Mouse (Mus musculus) bone marrow, adult 2 months (tissue): ENCODE measurements around the gene Slc52a3. TPM values are rescaled to one million over a fixed set of nuclear protein-coding genes. Genes with fewer than 3 reads are reported as not detected.

ENCODE experiments used
- H3K27ac ChIP-seq: fragments of 200-500 bp; 2 replicates; pipeline ENCODE4 v1.5.1; 2012; ENCODE audit warnings: low read depth, mild to moderate bottlenecking, control low read depth, inconsistent platforms, low read length; ENCODE audit not compliant: control insufficient read depth, poor library complexity, insufficient read depth
- H3K4me1 ChIP-seq: fragments of 200-500 bp; 2 replicates; pipeline ENCODE4 v1.6.1; 2011; ENCODE audit warnings: low read length; ENCODE audit not compliant: control insufficient read depth, insufficient read depth
- H3K4me3 ChIP-seq: fragments of 200-500 bp; replicated peaks from 2 replicates; pipeline ENCODE3; 2011; ENCODE audit warnings: mild to moderate bottlenecking, low read depth, low read length, control low read depth; ENCODE audit not compliant: control insufficient read depth
- CTCF ChIP-seq: fragments of 200-500 bp; IDR thresholded peaks from 2 replicates; pipeline ENCODE4 v1.5.1; 2011; ENCODE audit warnings: low read length, control low read depth; ENCODE audit not compliant: control insufficient read depth, insufficient read depth
- POLR2A ChIP-seq: fragments of 200-500 bp; IDR thresholded peaks from 2 replicates; pipeline ENCODE4 v1.6.1; 2011; ENCODE audit warnings: low read depth, mild to moderate bottlenecking, control low read depth, low read length, borderline replicate concordance; ENCODE audit not compliant: control insufficient read depth
- WGBS: fragments of 180-500 bp; shearing (Covaris S2); methylation state at CpG from one replicate; pipeline ENCODE4 v1.1.7; 2018; 5-methylcytosine and 5-hydroxymethylcytosine counted together
- polyA plus RNA-seq: library from polyadenylated mRNA; stranded (reverse); fragments of >200 nt; gene quantifications from 2 replicates; pipeline ENCODE4 v1.2.4, GENCODE M21; 2011; ENCODE audit warnings: low replicate concordance; ENCODE audit not compliant: missing spikeins, insufficient read depth, insufficient read length

The Slc52a3 gene
- polyA plus RNA-seq, 1 experiment: 2.6 TPM

DNA sequence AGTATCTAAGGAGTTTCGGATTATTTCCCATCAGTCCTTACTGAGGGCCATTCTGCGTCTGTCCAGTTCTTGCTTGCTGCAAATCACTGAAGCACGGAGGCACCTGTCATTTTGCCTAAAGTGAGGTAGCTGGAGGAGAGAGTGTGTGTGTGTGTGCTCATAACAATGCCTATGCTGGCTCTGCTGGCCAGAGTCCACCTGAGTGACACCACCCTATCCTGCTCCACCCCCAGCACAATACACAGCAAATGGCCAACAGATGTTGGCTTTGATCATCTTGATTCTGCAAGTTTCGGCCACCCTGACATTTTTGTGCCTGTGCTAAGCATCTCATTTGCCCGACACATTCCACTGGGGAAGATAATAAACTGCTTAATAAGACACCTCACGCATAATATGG is 17.8 kb upstream of the Slc52a3 start:
- Histone ChIP-seq H3K4me3 (no peak overlapping the region), H3K27ac (no peak overlapping the region), H3K4me1 (peaks cover 11% of the 10 kb centered on the region; the same call in 1 of the 2 replicates)
- TF ChIP-seq POLR2A (no peak), CTCF (no peak)
- 66% methylated on average over 6 of the region's 6 CpGs for WGBS

DNA sequence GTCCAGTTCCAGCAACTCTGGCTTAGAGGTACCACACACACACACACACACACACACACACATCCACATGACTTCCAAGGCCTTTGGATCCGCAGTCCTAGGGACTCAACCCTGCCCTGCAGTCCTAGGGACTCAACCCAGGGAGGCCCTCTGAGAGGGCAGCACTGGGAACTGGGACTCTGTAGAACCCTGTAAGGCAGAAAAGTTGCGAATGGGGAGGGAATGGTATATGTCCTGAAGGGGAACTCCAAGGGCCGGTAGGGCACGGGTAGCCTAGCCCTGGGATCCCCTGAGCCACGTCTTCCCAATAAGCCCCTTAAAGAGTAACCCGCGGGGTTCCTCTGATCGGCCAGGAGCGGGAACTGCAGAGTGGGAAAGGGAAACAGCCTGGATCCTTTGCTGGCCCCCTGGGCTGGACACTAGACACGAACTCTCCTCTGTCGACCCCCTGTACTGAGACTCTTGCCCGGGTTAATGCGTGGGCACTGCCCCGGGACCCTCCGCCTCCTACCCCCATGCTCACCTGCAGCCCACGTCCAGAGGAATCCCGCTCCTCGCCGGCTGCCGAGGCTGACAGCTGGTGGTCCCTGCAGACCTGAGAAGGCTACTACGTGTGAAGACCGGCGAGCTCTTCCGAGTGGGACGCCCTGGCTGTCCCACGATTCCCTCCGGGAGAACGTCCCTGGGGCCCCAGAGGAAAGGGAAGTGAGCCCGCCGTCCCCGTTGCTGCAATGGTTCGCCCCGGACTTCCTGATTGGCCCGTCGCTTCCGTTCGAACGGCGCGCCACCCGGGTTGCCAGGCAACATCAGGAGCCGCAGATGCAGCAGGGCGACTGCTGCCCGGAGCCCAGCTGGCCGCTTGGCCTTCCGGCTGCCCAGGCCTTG is 16.6 kb upstream of the Slc52a3 start, which contains the start of gene Fam110a:
TSS of gene Fam110a (minus strand) at position 750 of the 885 bp plus-strand sequence.
- Histone ChIP-seq H3K27ac (peak within 1 kb of the TSS; percentile 64), H3K4me3 (peak within 1 kb of the TSS; percentile 85), H3K4me1 (peaks cover 11% of the 10 kb centered on the region; the same call in 1 of the 2 replicates)
- WGBS: under 1% methylated on average over 46 of the region's 46 CpGs
- TF ChIP-seq CTCF (no peak), POLR2A (peak; percentile 41; the same call in 1 of the 2 replicates)

DNA sequence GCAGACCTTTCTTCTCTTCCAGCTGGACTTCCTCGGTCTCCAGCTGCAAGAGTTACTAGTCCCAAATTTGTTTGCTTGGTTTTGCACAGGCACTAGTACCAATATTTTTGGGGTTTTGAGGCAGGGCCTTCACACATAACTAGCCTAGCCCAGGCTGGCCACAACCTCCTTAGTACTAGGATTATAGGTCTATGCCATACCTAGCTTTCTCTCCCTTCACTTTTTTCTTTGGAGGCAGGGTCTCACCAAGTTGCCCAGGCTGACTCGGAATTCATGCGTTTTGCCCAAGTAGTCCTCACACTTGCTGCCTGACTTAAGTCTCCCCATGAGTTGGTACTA is 16.0 kb upstream of the Slc52a3 start:
- WGBS: 48% methylated on average over 3 of the region's 3 CpGs
- TF ChIP-seq CTCF: no peak
- TF ChIP-seq POLR2A: no peak
- peak overlapping the region; percentile 12 for H3K4me3 ChIP-seq
- H3K4me1 ChIP-seq: peaks cover 11% of the 10 kb centered on the region; the same call in 1 of the 2 replicates
- no peak overlapping the region; the same call in 1 of the 2 replicates for H3K27ac ChIP-seq

DNA sequence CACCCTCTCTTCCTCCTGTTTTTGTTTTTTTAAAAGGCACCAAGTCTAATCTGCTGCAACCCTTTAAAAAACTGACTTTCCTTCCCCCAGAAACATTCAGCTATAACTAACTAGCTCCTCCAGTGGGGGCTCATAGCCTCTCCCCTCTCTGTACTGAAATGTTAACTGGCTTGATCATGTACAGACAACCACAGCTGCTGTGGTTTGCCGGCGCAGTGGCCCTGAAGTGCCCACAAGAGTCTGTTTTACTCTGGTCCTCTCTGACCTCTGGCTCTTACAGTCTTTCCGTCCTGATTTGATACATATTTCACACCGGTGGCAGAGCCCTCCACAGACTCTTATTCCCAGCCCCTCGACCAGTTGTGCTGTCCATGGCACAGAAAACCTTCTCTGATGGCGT is 15.0 kb upstream of the Slc52a3 start:
- 18% methylated on average over 6 of the region's 6 CpGs for WGBS
- TF ChIP-seq CTCF (no peak), POLR2A (no peak)
- Histone ChIP-seq H3K27ac (no peak overlapping the region), H3K4me1 (peaks cover 11% of the 10 kb centered on the region; the same call in 1 of the 2 replicates), H3K4me3 (no peak overlapping the region)

- TF ChIP-seq CTCF (no peak), POLR2A (no peak)
- no peak overlapping the region for H3K27ac ChIP-seq
- H3K4me1 ChIP-seq: peaks cover 11% of the 10 kb centered on the region; the same call in 1 of the 2 replicates
- H3K4me3 ChIP-seq: no peak overlapping the region
These were observed 13.8 kb upstream of the Slc52a3 start for GRCm38 (mm10) chr2:151982476-151982875.

- no peak overlapping the region for H3K4me3 ChIP-seq
- peaks cover 3% of the 10 kb centered on the region; the same call in 1 of the 2 replicates for H3K4me1 ChIP-seq
- no peak overlapping the region for H3K27ac ChIP-seq
- TF ChIP-seq CTCF (no peak), POLR2A (no peak)
- WGBS: 74% methylated on average over 9 of the region's 9 CpGs
These were observed 12.3 kb upstream of the Slc52a3 start for GRCm38 (mm10) chr2:151984019-151984418.

GRCm38 (mm10) chr2:151985426-151986172 is 10.7 kb upstream of the Slc52a3 start:
- H3K4me1 ChIP-seq: no peaks in the 10 kb centered on the region; the same call in 1 of the 2 replicates
- H3K4me3 ChIP-seq: no peak overlapping the region
- no peak for TF ChIP-seq POLR2A
- TF ChIP-seq CTCF: no peak
- WGBS: 23% methylated on average over 7 of the region's 7 CpGs
- H3K27ac ChIP-seq: no peak overlapping the region

GRCm38 (mm10) chr2:151986958-151987357 is 9.4 kb upstream of the Slc52a3 start:
- Histone ChIP-seq H3K4me1 (no peaks in the 10 kb centered on the region; the same call in 1 of the 2 replicates), H3K4me3 (no peak overlapping the region), H3K27ac (no peak overlapping the region)
- 70% methylated on average over 8 of the region's 8 CpGs for WGBS
- TF ChIP-seq CTCF: no peak
- no peak for TF ChIP-seq POLR2A
